In the genomic region with DNA sequence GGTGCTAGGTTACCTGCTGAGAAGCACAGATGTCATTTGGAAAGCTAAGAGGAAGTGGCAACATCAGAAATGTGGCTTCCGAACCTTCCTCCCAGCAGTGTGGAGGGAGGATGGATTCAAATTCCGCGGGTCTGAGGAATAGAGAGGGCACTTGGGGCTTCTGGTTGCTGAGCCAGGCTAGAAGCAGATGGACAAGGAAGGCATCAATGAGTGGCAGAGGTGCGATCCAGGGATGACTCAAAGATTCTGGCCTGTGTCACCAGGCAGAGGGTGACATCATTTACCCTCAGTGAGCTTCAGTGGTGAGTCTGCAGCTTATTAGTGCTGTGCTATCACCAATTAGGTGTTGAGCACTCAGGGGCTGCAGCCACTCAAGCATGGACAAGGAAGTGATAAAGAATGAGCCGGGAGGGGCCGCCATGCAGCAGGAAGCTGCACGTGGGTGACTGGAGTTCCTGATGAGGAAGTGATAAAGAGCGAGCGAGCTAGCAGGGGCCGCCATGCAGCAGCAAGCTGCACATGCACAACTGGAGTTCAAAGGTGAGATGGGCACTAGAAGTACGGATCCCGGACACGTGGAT, we compare ENCODE assay signal across 9 mouse cellular contexts. TPM values are rescaled to one million over a fixed set of nuclear protein-coding genes. Genes with fewer than 3 reads are reported as not detected.
DNase-seq lines count a peak whose midpoint lies in the region; ATAC-seq and TF ChIP-seq lines count a peak whose summit lies in the region.
"Had no signal": no experiment of that assay in that cellular context is flagged by ENCODE, and none has a peak within 500 bp of the region (broad histone marks: within the 10 kb centered on the region; RNA-seq: fewer than 3 reads in every experiment).

No protein-coding gene starts in this region.

- no peak for TF ChIP-seq POLR2A in small intestine, adult 2 months (IDR thresholded peaks at IDR 0.05; ENCODE audit: low read depth, low read length)

- TF ChIP-seq CTCF in small intestine, adult 2 months (IDR thresholded peaks at IDR 0.05; ENCODE audit: extremely low read depth, insufficient read length, insufficient replicate concordance, low read depth, low read length) = no peak

- no peak for DNase-seq in heart, postnatal 4 days
- DNase-seq in Muller cell, postnatal 12 days (ENCODE audit: inconsistent ontology term) = peak; percentile 40
- peak; percentile 77 for DNase-seq in induced T-regulatory cell, adult 2 months (ENCODE audit: low read depth)
- no peak for DNase-seq in left cerebral cortex, postnatal 36 days (ENCODE audit: low spot score in 2 of 2)
- no peak for DNase-seq in embryo, embryonic 11 days
- DNase-seq in urinary bladder, postnatal 10 days (ENCODE audit: low spot score) = no peak

- H3K4me2 ChIP-seq in heart, embryonic 11.5 days = peak overlapping the region; percentile 27
- H3K4me2 ChIP-seq: neural tube, embryonic 13.5 days had no signal

- H3K9me3 ChIP-seq in heart, embryonic 11.5 days (replicated peaks; ENCODE audit: control insufficient read depth, low read length) = no peaks in the 10 kb centered on the region
- H3K9me3 ChIP-seq: neural tube, embryonic 13.5 days had no signal

- H3K4me3 ChIP-seq in heart, embryonic 11.5 days (ENCODE audit: low read depth, low read length) = no peak overlapping the region
- no peak overlapping the region for H3K4me3 ChIP-seq in small intestine, adult 2 months (ENCODE audit: low read depth, low read length)
- H3K4me3 ChIP-seq: neural tube, embryonic 13.5 days had no signal

- H3K27ac ChIP-seq in heart, embryonic 11.5 days (ENCODE audit: low read depth, low read length) = no peak overlapping the region
- H3K27ac ChIP-seq in small intestine, adult 2 months (ENCODE audit: insufficient read depth, low read depth, low read length) = peak overlapping the region; percentile 55
- H3K27ac ChIP-seq: neural tube, embryonic 13.5 days had no signal

- H3K27me3 ChIP-seq in heart, embryonic 11.5 days (ENCODE audit: control insufficient read depth, insufficient read depth, low read length) = no peaks in the 10 kb centered on the region
- H3K27me3 ChIP-seq in small intestine, adult 2 months (ENCODE audit: control insufficient read depth, insufficient read depth, low read length) = no peaks in the 10 kb centered on the region
- H3K27me3 ChIP-seq: neural tube, embryonic 13.5 days had no signal

- intact Hi-C loops in left cerebral cortex, postnatal 36 days (cut with DNase I) = loop anchor here (5.0 to 10.0 kb wide), 3 partner anchors 49 to 126 kb away; no protein-coding TSS in a partner anchor

- H3K9ac ChIP-seq in heart, embryonic 11.5 days (ENCODE audit: low read depth, low read length) = no peak overlapping the region
- H3K9ac ChIP-seq: neural tube, embryonic 13.5 days had no signal

- H3K4me1 ChIP-seq in heart, embryonic 11.5 days (ENCODE audit: control insufficient read depth, insufficient read depth, low read length) = peaks cover 19% of the 10 kb centered on the region
- peaks cover 58% of the 10 kb centered on the region for H3K4me1 ChIP-seq in small intestine, adult 2 months (ENCODE audit: control insufficient read depth, insufficient read depth, insufficient read length, low read length)

- no peaks in the 10 kb centered on the region for H3K36me3 ChIP-seq in heart, embryonic 11.5 days (ENCODE audit: control insufficient read depth, insufficient read depth, low read length)
- H3K36me3 ChIP-seq in small intestine, adult 2 months (ENCODE audit: control insufficient read depth, insufficient read depth, low read length) = no peaks in the 10 kb centered on the region
- H3K36me3 ChIP-seq: neural tube, embryonic 13.5 days had no signal

- 23% methylated on average over 13 of the region's 13 CpGs for WGBS in heart, embryonic 11.5 days (ENCODE audit: insufficient replicate concordance)
- WGBS in small intestine, adult 2 months = 31% methylated on average over 13 of the region's 13 CpGs

- ATAC-seq in heart, embryonic 11.5 days (replicated peaks; ENCODE audit: insufficient number of reproducible peaks, low FRiP score, low TSS enrichment) = peak; percentile 24; the same call in 1 of the 2 replicates

RNA-seq across cellular contexts. Expression of a gene that starts 42.8 kb away (rescaled TPM):
- 26.5 and 26.9 TPM in 2 replicates for polyA plus RNA-seq in heart, embryonic 11.5 days (2014; fragmentation: Nextera tagmentation; extraction: Ambion mirVana)
- total RNA-seq in heart, postnatal 4 days (2021) = 10 to 100 TPM; 38.0 to 39.0 TPM
- 28.0 and 66.3 TPM in 2 replicates for polyA plus RNA-seq in small intestine, adult 2 months (2012; rRNA removed)
- total RNA-seq in left cerebral cortex, postnatal 36 days (2021) = 10 to 100 TPM; 13.0 to 14.3 TPM

Comparison
In these comparisons a context has a peak if more than half of its experiments do, and no peak if none do; other contexts are left out.
1. DNase-seq: peak in Muller cell, postnatal 12 days (single experiment) and induced T-regulatory cell, adult 2 months (single experiment); none in heart, postnatal 4 days (single experiment), left cerebral cortex, postnatal 36 days (0 of 2), embryo, embryonic 11 days (single experiment) and urinary bladder, postnatal 10 days (single experiment).